Mouse (Mus musculus) layer of hippocampus, adult 9-10 months (tissue): Measurements from ENCODE around the gene Erbb4.

Experiments used
- DNase-seq: peaks from one replicate; pipeline ENCODE4 v3.0.0; 2022; ENCODE audit warnings: low spot score

The Erbb4 gene

GRCm38 (mm10) chr1:69024858-69025257 is 83.0 kb downstream of the Erbb4 start:
- DNase-seq, result no peak

DNA sequence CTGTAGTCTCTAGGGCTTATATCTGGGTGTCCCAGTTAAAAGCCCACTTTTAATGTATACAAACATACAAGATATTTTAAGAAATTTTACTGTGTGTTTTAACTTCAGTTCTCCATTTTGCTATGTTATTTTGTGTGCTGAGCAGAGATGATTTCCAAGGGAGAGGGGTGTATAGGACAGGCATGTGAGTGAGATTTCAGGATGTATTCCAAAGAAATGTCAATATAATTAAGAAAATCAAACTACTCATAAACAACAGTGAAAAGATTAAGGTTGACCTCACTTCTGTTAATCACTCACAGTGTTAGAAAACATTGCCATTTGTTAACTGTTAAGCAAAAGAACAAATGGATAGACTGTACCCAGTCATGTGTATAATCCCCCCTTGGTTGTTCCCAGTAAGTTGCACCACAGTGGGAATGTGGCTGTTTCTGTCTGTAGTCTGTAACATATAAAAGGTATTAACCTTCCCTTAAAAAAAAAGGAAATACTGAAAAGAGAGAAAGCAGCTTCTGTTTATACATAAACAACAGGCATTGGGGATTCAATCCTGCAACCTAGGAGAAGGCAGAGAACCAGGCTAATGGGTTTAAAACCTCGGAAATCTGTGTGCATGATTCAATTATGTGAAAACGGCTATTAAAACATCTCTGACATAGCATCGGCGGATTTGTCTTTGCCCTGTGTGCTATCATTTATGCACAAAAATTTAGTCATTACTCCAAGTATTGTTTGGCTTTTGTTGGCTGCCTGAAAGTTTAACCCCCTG is 84.5 kb downstream of the Erbb4 start:
- DNase-seq, result no peak

GRCm38 (mm10) chr1:69009800-69010505 is 97.9 kb downstream of the Erbb4 start:
- no peak for DNase-seq

DNA sequence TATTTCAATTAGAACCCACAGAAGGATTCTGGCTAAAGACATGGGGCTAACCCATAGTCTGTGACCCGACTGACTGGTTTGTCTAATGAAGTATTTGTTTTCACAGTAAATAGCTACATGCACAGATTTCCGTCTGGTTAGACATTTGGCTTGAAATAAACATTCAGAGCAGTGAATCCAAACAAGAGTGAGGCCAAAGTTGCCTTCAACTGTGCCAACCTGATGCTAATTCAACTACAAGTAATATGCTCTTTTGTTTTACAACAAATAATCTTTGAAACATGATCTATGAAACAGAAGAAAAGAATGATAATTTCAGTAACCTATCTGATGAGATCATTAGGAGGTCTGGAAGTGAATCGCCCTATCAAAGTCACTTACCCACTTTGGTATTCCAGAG is 106.5 kb downstream of the Erbb4 start:
- no peak for DNase-seq

DNA sequence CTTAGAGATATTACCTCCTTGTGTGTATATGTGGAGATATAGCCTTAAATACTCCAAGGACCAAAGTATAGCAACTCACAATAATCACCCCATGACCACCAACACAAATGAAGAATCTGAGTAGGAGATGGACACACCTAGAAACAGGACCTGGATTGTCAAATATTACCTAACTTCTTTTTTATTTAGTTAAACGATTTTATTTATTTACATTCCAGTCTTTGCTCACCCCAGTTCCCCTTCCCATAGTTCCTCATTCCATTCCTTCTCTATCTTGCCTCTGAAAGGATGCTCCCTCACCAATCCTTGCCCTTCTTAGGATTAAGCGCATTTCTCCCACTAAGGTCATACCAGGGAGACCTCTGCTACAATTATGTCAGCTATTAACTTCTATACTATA is 128.6 kb downstream of the Erbb4 start:
- no peak for DNase-seq

GRCm38 (mm10) chr1:68978571-68978970 is 129.3 kb downstream of the Erbb4 start:
- DNase-seq, result no peak

- no peak for DNase-seq
Measured at GRCm38 (mm10) chr1:68973355-68974127, 134.3 kb downstream of the Erbb4 start.

- DNase-seq, result no peak
Measured at GRCm38 (mm10) chr1:68964127-68964526, 143.7 kb downstream of the Erbb4 start.

DNA sequence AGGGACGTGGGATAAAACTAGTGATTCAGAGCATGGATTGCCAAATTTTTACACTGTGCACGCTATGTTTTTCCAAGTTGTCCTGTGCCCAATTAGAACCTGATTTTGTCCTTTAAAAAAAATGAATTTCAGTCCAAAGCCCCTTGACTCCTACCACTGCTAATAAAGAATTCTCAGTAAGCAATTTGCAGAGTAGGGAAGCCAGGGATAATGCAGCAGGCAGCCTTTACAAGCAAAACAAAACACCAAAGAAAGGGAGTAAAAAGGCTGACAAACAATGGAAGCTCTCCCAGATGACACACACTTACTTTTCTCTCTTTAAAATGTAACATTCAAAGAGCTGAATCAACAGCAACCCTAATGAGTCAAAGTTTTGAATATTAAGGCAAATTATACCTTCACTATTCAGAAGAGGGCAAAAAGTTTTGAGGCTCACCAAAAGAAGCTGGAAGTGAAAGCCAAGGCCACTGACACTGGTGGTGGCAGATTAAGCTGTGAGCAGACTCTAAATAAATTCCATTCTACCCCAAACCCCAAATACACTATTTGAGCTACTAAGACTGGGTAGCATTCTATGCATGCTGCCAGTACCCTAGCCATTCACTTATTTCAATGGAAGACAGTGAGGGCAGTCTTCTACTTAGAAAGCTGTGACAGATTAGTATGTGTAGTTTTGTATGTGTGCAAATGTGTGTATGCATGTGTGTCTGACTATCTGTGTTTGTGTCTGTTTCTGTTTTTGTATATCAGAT is 146.3 kb downstream of the Erbb4 start:
- no peak for DNase-seq

DNA sequence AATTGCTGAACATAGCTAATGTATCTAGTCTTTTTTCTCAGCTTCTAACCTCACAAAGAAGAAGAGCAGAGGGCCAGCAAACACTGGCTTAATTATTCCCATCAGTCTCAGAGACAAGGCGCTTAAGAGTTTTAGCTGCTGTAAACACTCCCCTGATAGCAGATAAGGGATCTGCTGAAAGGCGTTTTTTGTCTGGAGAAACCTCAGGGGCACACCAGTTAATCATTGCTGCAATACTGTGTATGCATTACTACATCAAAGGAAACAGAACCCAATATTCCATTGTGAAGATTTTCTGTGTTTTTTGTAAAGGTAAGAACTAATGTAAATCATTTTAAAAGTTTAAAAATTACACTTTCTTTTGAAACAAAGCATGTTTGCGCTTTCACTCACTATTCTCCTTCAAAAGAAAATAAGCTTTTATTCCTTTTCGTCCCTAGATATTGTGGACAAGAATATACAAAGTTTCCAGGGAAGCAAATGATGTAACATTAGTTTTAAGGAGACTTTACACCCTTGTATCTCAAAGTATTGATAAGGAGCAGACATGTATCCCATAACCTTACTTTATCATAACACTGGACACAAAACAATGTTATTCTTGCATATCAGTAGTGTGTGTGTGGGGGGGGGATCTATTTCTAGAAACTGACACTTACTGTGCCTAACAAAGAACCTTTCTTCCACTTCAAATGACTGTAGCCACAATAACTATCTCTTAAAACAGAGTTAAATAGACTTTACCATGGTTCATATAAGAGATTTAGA is 150.9 kb downstream of the Erbb4 start:
- DNase-seq, result no peak

DNA sequence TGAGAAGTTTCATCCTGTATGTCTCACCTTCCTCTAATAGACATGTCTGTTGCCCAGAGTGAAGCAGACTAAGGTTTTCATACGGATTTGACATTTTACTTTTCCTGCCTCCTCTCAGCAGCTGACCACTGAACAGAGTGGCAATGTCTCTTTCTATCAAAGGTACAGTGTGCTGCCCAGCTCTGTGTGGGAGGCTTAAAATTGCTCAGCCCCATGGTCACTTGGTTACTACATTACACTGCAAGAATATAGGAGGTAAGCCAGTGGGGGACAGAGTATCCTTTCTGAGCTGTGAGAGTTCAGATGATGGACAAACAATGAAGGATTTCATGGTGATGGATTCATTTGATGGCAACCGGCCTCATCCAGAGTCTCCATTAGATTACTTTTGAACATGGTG is 152.4 kb downstream of the Erbb4 start:
- DNase-seq, result no peak

- DNase-seq, result no peak
Measured at GRCm38 (mm10) chr1:68943141-68943540, 164.7 kb downstream of the Erbb4 start.

DNA sequence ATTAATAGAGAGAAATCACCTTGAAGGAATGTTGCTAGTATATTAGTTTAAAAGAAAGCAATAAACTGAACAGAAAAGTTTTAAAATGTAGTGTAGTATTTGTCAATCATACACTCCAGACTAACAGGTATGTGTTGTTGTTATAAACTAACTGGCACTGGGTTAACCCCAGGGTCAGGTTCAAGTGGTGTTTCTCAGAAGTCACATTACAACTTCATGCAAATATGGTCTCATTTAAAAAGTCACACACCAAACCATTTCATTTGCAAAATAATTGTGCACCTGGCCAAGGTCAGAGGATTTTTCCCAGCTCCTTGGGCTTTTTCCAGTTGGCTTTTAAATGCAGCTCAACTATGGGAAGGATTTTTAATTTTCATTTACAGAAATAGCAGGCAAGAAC is 173.1 kb downstream of the Erbb4 start:
- no peak for DNase-seq

- DNase-seq, result no peak
Measured at GRCm38 (mm10) chr1:68933330-68934065, 174.4 kb downstream of the Erbb4 start.

DNA sequence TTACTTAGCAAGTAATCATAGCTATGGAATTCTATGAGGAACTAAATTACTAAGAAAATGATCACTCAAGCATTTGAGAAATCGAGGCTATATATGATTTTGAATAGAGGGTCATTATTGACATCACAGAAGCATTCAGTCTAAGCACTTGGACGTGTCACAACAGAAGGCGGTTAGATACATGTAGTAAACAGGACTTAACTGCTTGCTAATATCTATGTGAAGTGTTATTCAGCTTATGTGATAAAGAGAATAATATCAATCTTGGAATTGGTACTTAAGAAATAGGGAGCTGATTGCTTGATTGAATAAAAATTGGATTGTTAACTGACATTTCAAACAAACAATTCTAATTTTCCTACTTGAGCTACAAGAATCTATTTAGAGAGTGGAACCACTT is 190.0 kb downstream of the Erbb4 start:
- DNase-seq, result no peak

DNA sequence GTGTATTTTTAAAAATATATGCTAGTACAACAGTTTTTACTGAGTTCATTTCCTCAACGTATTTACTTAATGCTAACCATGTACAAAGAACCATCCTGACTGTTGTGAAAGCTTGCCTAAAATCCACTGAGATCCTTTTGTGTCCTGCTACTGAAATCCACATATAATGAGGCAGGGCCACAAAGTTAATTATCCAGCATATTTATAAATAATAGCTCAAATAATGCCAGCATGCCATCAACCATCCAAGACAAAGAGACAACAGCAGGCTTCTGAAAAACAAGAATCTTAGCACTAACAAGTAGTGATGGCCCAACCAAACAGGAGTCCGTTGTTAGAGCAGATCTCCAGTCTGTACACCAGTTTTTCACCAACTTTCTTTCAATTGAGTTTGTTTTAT is 215.8 kb downstream of the Erbb4 start:
- DNase-seq, result no peak

DNA sequence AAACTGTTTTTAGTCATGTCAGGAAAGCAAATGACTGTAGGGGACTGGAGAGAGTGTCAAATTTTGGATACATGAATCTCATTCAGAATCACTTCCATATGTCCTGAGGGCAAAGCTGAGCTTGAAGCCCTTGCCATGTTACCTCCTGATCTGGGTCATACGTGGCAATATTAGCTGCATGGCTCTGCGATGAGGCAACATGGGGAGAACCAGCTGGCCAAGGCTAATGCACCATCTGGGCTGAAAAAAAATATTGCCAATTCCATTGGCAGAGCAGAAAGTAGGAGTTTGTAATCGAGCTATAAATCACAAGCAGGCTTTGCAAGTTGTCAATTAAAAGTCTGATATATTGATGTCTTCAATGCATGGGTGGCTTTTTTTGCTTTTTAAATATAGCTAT is 221.0 kb downstream of the Erbb4 start:
- peak; percentile 16 for DNase-seq

- no peak for DNase-seq
Measured at GRCm38 (mm10) chr1:68874954-68875353, 232.9 kb downstream of the Erbb4 start.

DNA sequence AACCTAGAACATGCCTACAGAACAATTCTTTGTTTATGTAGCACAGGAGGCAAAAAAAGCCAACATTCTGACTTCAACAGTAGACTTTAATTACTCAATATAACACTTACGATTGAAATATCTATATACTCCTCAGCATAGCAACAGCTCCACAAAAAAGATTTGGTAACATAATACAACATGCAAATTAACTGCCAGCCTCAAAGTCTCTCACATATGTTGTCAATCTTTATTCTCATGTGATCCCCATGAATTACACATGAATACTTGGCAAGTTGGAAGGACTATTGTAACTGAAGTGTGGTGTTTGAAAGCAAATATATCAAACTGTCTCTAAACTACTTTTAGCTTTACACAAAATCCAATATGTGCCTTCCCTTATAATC is 234.2 kb downstream of the Erbb4 start:
- DNase-seq, result no peak

DNA sequence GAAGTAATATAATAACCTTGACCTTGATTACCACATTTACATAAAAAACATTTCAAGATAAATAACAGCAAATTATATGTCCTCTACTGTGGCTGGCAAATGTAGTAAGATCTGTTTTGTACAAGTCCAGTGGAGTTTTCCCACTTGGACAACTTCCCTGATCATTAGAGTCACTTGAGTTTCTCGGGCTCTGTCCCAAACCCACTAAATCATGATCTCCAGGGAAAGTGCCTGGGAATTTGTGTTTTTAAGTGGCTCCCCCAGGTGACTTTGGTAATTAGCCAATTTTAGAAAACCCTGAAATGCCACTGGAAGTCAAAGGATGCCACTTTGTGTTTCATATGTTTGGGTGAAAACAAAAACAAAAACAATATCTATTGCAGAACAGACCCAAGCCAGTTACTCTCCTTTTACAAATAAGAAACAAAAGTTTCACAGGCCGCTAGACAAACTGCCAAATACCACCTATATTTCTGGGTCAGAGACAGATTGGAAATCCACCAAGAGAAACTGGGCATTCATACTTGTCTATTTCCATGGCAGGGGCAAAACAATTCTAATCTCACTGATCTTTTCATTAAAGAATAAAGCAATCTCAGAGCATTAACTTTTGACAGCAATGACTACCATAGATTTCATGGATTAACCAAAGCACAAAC is 234.8 kb downstream of the Erbb4 start:
- no peak for DNase-seq
